Mouse (Mus musculus): ENCODE measurements around the gene Xrcc1. TPM values are rescaled to one million over a fixed set of nuclear protein-coding genes. Genes with fewer than 3 reads are reported as not detected.
"Not testable (repeated sequence)": the region's sequence is repeated elsewhere in the genome, so short reads cannot be mapped to it uniquely, and the experiment has no call there.

Gene Xrcc1
- 38.0 and 51.2 TPM in 2 replicates for total RNA-seq (2021)
- long read RNA-seq, transcript Xrcc1-201 (17 exons, 2,155 nt) = major isoform, 21 of 34 reads
- long read RNA-seq, partial matches to known transcripts = 5 of 34 reads
- long read RNA-seq, other reads (novel, unspliced or antisense) = 6 of 34 reads

DNA sequence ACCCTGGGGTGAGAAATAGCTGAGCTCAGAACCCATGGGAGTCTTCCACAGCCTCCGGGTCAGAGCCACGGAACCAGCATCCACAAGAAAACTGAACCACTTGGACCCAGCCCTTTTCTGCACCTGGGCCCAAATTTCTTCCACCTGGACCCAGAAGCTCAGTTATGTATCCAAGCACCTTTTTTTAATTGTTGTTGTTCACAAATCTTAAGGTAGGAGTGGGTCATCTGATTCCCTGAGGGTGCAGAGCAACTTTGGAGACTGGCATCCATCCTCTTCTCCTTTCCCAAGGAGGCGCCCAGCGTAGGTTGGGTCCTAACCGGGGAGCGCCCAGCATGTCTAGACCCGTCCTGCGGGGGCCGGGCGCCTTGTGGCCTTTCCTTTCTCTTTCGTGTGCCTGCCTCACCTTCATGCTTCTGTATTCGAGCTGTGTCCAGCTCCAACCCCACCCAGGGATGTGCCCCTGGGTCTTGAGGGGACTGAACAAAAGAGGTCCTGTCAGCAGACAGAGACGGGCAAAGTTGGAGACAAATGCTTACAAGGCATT is at the start of gene Xrcc1, which contains the start of gene Pinlyp:
TSS of gene Xrcc1 (plus strand) at position 222 of the 547 bp plus-strand sequence.
TSS of gene Pinlyp (minus strand) at position 51 of the 547 bp plus-strand sequence.
- DNase-seq = no peak

- DNase-seq = no peak
These were observed 46.1 kb upstream of the Xrcc1 start for GRCm38 (mm10) chr7:24499856-24500577.

DNA sequence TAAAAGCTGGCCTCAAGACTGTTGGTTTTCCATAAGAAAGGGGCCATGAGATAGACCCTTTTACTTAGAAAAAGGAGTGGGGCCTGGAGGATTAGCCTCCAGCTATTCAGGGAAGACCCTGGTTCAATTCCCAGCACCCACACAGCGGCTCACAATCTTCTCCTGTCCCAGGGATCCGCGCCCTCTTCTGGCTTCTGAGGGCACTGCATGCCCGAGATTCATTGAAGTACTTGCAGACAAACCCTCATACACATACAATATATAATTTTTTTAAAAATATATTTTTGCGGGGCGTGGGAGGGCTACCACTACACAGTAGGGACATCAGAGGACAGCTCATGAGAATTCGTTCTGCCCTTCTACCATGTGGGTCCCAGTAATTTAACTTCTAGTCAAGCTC is 45.2 kb upstream of the Xrcc1 start:
- peak; percentile 36 for DNase-seq

DNA sequence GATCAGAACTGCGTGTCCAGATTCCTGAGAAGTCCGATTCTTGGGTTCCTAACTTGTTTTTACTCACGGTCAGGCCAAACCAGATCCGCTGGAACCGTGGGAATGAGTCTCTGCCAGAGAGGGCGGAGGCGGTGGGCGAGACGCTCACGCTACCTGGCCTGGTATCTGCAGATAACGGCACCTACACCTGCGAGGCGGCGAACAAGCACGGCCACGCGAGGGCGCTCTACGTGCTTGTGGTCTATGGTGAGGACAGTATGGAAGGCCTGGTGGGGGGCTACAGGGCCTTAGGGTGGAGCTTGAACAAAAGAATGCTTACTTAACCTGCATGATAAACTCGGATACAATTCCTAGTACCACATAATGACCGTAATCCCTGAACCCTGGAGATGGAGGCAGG is 44.6 kb upstream of the Xrcc1 start:
- no peak for DNase-seq

DNA sequence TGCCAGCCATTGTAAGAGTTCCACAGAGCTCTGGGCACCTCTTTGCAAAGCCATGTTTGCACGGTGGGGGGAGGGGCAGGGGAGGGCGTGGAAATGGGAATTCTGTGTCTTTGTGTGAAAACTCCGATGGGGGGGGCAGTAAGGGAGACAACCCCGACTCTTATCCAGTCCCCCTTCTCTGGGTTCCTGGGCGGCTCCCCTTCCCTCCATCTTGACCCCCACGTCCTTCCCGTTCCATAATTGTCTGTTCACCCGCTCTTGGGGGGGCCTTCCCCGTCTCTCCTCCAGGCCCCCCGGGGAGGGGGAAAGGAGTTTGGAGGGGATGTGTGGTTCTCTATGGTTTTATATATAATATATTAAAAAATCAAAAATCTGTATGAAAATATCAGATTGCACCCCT is 42.1 kb upstream of the Xrcc1 start:
- DNase-seq = no peak

DNA sequence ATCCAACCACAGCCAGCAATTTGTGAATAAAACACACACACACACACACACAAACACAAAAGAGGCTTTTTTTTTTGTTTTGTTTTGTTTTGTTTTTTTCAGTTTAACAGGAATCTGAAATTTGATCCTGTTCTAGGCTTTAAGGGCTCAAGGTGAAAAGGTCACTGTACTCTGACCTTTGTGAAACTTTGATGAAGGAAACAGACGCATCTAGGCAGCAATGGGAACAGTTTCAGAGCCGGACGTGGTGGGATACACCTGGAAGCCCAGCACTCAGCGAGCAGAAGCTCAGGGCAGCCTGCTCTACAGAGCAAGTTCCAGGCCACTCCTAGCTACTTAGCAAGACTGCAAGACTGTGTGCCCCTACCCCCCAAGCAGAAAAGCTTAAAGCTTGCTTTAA is 41.2 kb upstream of the Xrcc1 start:
- no peak for DNase-seq

DNA sequence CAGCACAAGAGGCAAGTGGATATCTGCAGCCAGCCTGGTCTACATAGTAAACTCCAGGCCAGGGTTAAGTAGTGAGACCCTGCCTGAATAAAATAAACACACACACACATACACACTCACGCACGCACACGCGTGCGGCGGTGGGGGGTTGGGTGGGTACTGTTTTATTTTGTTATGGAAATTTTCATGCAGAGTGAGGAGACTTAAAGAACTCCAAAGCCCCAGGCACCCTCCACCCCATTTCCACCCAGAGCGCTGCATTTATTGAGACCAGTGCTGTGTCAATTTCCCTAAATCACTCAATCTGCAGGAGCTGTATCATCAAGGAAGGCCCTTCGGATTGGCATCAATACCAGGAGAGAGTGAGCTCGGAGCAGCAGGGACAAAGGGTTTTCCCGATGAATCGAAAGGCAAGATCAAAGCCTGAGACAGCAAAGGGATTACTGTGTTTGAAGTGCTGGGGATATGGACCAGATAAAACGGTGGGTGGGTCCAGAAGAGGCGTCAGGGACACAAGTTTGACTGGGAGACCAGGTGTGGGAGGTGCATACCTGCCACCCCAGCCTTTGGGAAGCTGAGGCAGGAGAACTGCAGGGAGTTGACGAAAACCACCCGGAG is 40.5 kb upstream of the Xrcc1 start:
- no peak for DNase-seq

GRCm38 (mm10) chr7:24506065-24506459 is 40.0 kb upstream of the Xrcc1 start:
- no peak for DNase-seq

DNA sequence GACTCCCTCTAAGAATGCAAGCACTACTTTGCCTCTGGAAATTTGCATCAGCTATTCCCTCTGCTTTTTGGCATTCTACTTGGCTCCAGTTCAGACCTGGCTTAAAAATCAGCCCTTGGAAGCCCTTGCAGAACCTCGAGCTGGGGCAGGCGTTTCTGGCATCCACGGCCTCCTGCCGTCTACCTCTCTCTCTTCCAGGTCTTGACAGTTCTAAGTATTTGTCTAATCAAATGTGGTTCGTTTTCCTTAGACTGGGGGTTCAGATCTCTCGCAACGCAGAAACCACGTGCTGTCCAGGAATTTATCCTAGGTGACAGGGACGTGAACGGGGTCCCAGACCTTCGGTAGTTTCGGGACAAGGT is 39.6 kb upstream of the Xrcc1 start:
- DNase-seq = no peak

DNA sequence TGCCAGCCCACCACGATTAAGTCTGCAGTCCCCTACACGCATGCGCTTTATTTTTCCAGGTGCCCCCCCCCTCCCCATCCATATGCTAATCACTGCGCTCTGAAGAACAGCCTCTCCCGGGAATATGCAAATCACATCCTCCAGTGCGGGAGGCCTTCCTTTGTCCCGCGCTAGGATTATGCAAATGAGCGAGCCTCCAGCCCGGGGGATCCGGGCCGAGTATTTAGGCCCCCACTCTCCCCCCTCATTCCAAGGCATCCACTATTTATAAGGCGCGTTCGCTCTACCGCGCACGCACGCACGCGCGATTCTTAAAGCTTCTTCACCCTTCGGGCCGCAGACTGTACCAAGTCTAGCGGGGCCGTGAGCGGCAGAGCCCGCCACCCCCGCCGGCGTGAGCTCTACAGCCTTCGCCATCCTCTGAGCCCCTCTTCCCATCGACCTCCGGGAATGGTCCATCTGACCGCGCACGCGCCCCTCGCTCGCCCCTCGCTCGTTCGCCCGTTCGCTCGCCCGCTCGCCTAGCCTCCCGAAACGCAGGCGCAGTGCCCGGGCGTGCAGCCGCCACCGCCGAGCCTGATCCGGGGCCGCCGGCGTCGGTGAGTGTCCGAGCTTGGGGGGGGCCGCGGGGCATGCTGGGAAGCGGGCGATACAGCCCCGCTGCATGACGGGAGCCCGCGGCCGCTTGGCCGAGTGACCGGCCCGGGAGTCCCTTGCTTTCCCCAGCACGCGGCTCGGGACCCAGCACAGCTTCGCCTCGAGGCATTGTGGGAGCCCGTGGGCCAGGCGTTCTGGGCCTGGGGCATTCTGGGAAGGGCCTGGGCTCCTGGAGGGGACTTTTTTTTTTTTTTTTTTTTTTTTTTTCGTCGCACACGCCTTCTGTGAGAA is 39.0 kb upstream of the Xrcc1 start, which contains the start of gene Zfp428:
TSS of gene Zfp428 (plus strand) at position 169 of the 888 bp plus-strand sequence.
- peak; percentile 90 for DNase-seq

DNA sequence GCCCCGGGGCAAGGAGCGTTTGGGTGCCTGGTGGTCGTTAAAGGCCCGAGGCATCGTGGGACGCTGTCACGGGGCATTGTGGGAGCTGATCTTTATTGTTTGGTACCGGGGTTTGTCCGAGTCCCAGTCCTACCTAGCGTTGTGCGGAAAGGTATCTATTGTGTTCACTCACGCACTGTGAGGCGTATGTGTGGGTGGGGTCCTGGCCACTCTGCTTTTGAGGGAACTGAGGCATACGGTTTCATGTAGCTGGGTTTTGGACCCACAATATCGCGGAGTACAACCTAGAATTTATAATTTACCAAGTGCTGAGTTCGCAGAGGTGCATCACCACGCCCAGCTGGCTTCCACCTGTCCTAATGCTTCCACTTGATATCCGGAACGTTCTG is 38.4 kb upstream of the Xrcc1 start:
- DNase-seq = no peak

GRCm38 (mm10) chr7:24512355-24512754 is 33.7 kb upstream of the Xrcc1 start, which contains the start of gene AC161166.1:
Gene AC161166.1 (minus strand): TSS chr7:24512455.
- DNase-seq = no peak

GRCm38 (mm10) chr7:24516319-24516718 is 29.8 kb upstream of the Xrcc1 start:
- not testable (repeated sequence) for DNase-seq

DNA sequence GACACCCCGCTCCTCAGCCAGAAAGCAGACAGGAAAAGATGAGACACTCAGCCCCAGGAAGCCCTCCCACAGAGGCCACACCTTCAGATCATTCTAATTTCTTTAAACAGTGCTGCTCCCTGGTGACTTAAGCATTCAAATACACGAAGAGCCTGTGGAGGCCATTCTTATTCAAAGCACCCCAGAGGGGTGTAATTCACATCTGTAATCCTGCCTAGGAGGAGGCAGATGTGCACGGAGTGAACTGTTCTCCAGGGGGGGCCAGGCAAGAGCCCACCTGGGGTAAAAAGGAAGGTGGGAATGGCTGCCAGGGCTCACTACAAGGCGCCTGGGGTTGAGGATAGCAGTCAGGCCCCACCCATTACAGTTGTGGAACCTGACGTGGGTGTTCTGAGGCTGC is 29.0 kb upstream of the Xrcc1 start:
- no peak for DNase-seq

DNA sequence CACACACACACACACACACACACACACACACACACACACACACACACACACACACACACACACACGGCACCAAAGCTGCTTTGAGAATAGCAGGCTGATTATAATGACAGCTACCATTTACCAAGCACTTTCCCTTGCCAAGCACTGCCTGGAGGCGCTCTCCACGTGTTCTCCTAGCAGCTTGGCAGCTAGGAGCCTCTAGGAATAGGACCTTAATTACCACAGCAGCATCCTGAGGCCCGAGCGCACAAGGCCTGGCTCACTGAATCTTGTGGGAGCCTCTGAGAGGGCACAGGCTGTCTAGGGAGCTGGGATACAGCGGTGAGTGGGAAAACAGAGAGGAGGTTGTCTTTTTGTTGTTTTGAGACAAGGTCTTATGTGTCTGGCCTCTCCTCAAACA is 28.4 kb upstream of the Xrcc1 start:
- DNase-seq = no peak

DNA sequence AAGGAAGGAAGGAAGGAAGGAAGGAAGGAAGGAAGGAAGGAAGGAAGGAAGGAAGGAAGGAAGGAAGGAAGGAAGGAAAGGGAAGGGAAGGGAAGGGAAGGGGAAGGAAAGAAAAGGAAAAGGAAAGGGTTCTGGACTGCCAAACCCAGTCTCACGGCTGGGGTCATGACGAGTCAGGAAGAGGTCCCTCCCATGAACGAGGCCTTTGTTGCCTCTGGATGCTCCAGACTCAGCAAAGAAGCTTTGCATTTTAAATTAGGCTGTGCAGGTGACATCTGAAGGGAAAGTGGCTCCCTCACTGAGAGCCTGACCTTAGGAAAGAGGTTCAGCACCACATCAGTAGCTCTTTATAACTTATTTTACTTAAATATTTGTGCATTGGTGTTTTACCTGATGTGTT is 27.0 kb upstream of the Xrcc1 start:
- DNase-seq = no peak

DNA sequence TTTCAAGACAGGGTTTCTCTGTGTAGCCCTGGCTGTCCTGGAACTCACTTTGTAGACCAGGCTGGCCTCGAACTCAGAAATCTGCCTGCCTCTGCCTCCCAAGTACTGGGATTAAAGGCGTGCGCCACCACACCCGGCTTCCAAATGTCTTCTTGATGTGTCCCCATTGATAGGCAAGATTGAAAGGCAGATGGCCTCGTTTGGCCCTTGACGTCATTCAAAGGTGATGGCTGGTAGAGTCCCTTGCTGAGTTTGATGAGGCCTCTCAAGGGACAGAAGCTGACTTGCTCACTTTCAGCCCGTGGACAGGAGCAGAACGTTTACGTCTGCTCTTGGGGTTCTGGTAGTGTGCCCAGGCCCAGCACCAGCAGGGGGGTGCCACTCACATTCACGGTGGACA is 26.0 kb upstream of the Xrcc1 start:
- not testable (repeated sequence) for DNase-seq

DNA sequence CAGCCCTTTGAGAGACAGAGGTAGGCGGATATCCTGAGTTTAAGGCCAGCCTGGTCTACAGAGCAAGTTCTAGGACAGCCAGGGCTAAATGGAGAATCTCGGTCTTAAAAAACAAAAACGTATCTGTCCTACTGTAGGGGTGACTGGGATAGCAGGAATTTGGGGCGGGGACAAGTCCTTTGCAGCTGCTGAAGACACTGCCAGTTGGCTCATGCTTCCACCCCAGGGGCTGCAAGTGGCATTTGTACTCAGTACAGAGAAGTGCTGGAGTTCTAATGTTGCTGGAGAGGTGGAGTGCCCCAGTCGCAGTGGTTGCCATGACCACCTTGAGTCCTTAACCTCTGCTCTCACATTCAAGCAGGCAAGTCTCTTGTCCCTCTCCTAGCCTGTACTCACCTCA is 23.3 kb upstream of the Xrcc1 start:
- DNase-seq = no peak

DNA sequence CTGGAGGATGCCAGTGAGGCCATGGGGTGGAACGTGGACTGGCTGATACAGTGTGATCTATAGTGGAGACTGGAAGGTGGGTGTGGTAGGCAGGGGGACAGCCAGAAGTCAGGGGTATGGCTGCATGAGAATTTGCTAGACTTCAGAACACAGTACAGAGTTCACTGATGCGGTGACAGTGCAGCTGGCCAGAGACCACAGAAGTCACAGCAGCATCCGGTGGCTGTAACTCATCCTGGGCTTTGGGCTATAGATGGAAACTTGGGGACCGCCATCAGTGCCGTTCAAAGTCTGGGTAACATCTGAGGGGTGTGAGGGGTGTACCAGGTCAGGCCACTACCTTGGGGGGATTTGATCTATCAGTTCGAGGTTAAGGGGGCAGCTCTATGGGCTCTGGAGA is 22.4 kb upstream of the Xrcc1 start:
- no peak for DNase-seq

GRCm38 (mm10) chr7:24524978-24525377 is 21.1 kb upstream of the Xrcc1 start:
- no peak for DNase-seq

DNA sequence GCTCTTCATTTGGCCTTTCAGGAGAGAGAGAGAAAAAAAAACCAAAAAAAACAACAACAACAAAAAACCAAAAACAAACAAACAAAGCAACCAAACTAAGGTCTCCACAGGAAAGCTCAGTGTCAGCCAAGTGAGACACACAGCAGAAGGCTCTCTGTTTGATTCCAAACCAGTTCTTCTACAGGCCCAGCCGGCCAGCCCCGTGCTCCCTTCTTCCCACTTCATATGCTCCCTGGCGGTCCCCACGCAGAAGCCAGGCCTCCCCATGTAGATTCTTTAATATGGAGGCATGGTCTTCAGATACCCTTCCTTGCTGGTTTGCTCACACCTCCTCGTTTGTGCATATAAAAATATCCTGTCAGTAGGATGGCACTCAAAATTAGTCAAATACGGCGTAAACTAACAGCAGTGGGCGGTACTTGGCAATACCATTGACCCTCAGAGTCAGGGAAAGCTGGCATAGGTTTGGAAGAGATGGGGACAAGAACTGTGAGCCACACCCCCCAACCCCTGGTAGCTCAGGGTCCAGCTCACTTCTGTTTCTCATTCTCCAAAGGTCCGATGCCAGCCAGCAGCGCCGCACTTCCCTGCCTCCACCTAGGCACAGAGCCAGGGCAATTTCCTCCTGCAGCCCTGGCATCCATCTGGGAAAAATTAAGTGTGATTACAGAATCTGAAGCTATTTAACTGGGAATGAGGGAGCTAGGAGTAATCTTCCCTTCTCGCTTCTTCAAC is 20.2 kb upstream of the Xrcc1 start:
- no peak for DNase-seq

DNA sequence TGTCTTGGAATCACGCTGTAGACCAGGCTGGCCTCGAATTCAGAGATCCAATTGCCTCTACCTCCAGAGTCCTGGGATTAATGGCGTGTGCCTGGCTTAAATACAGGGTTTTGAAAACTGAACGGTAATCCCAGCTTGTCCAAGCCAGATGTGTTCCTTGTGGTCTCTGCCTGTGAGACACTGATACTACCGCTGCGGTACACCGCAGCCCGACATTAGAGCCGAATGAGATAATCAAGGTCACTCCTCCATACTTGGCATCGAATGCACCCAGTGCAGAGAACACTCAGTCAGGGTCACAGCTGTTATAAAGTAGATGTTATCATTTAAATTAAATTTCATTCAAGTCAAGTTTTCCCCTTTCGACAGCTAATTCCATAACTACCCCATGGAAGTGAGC is 17.2 kb upstream of the Xrcc1 start:
- no peak for DNase-seq
